Mouse (Mus musculus) cerebellum, adult 18-20 months (tissue): ENCODE results near the gene Taok3.
A peak's percentile ranks its signal among the peaks of the same experiment; 100 is the strongest.
"Not testable (repeated sequence)": the region's sequence is repeated elsewhere in the genome, so short reads cannot be mapped to it uniquely, and the experiment has no call there.

ENCODE experiments used
- DNase-seq, 2 experiments: peaks; one replicate each; pipeline ENCODE4 v3.0.0; 2021

The Taok3 gene

GRCm38 (mm10) chr5:117269395-117269794, 149.5 kb downstream of the Taok3 start:
- no peak for DNase-seq

- DNase-seq: peak; percentile 28 to 44
Observed at GRCm38 (mm10) chr5:117271945-117272344, 152.0 kb downstream of the Taok3 start.

GRCm38 (mm10) chr5:117274817-117275216, 154.9 kb downstream of the Taok3 start:
- DNase-seq: no peak

DNA sequence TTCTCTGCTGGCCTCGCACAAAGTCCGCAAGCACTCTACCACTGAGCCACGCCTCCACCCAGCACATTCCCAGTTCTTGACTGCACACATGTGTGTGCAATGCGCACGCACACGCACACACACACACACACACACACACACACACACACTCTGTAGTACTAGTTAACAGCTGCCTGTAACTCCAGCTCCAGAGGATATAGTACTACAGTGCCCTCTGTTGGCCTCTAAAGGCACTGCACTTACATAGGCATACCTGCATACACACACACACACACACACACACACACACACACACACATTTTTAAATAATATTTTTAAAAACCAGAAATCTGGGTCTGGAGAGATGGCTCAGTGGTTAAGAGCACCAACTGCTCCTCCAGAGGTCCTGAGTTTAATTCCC, 157.9 kb downstream of the Taok3 start:
- DNase-seq: no peak

DNA sequence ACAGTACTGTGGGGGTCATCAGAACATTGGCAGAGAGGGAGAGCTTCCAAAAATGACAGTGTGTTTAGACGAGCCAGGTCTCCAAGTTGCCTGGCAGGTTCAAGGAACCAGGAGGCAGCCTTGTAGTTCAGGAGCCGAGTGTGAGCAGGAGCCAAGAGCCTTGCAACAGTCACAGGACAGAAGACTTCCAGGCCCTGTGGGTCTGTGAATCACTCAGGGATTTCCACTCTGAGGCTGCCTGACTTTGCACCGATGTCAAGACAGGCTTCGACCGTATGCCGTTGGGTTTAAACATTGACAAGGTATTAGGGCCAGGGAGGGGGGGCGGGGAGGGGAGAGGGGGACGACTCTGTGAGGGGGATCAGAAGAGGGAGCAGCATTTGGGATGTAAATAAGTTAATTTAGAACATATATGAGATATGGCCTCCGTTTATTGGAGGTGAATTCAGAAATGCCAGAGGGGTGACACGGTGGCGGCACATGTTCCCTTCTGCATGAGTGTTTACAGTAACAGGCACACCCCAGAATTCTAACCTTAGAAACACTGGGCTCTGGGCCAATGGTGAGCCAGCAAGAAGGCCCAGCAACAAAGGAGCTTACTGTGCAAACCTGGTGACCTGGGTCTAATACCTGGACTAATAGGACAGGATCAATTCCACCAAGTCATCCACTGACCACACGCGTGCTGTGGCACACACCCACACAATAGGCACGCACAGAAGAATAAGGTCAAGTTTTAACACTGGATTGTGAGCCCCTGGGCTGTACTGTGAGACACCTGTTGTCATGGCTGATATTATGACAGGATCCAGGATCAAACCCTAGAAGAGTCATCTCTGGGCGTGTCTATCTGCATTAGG, 159.1 kb downstream of the Taok3 start:
- DNase-seq: no peak

GRCm38 (mm10) chr5:117279669-117280050, 159.7 kb downstream of the Taok3 start:
- DNase-seq: no peak

GRCm38 (mm10) chr5:117281536-117281935, 161.6 kb downstream of the Taok3 start:
- no peak for DNase-seq

GRCm38 (mm10) chr5:117282360-117282759, 162.4 kb downstream of the Taok3 start:
- no peak for DNase-seq

DNA sequence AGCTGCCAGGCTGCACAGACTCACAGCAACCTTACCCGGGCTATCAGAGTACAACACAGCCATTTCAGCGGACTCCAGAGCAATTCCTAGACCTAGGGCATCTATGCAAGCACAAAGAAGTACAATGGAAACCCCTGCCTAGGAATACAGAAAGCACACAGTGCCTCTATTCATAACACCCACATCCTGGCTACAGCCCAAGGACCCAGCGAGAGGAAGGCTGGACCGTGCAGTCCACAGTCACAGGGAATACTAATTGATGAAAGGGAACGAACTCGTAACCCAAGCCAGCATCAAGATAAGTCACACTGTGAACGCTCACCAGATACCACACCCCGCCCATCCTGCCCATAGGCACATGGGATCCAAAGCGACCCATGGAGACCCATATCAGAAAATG, 164.1 kb downstream of the Taok3 start:
- DNase-seq: no peak

DNA sequence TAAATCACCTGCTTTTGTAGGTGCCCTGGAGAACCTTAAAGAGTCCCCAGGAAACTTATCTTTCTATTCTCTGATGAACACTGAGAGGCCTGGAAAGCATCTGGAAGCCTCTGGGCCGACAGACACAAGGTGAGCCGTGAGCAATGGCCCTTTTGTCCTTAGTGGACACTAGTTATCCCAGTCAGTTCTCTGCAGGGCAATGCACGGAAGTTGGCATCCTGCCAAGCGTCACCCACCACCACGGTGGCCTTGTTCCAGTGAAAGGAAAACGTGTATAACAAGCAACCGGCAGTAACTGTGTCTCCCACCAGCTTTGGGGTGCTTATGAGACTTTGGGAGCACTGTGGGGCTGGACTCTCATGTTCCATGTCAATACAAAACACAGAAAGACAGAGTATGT, 164.8 kb downstream of the Taok3 start:
- no peak for DNase-seq

- DNase-seq: no peak
Observed at GRCm38 (mm10) chr5:117285266-117285665, 165.3 kb downstream of the Taok3 start.

DNA sequence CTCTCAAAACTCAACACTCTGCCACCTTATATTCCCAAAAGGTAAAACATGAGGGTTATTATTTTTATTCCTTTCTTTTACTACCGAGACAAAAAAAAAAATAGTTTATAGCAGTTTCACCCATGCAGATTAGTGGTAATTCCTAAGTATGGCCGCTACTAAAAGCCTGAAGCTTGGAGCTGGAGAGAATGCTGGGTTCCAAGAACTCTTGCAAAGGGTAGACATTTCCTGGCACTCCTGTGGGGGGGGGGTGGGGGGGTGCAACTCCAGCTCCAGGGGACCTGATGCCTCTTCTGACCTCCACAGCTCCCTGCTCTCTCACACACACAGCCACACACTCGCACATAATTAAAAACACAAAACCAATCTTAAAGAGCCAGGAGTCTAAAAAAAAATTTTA, 166.4 kb downstream of the Taok3 start:
- no peak for DNase-seq

- peak; percentile 96 to 98 for DNase-seq
Observed at GRCm38 (mm10) chr5:117286831-117287822, 167.2 kb downstream of the Taok3 start, which contains the start of gene Pebp1. Pebp1 (minus strand) TSS chr5:117287625.

GRCm38 (mm10) chr5:117289646-117290045, 169.7 kb downstream of the Taok3 start:
- no peak for DNase-seq

- DNase-seq: no peak
Observed at GRCm38 (mm10) chr5:117290081-117290480, 170.2 kb downstream of the Taok3 start.

GRCm38 (mm10) chr5:117291312-117291711, 171.4 kb downstream of the Taok3 start:
- DNase-seq: no peak

GRCm38 (mm10) chr5:117292547-117292946, 172.6 kb downstream of the Taok3 start:
- no peak for DNase-seq

DNA sequence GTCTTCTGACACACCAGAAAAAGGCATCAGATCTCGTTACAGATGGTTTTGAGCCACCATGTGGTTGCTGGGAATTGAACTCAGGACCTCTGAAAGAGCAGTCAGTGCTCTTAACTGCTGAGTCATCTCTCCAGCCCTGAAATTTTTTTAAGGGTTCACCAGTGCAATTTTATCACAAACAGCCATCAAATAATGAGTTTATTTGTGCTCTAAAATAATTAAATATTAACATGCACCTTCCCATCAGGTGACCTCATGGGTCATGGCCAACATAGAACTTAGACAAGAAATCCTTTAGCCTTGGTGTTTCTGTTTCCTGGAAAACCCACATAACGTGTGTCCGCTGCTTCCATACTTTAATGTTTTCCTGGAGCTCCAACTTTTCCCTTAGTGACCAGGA, 173.8 kb downstream of the Taok3 start:
- DNase-seq: not testable (repeated sequence)

GRCm38 (mm10) chr5:117295011-117295410, 175.1 kb downstream of the Taok3 start:
- DNase-seq: no peak

GRCm38 (mm10) chr5:117302899-117303298, 183.0 kb downstream of the Taok3 start:
- DNase-seq: no peak

DNA sequence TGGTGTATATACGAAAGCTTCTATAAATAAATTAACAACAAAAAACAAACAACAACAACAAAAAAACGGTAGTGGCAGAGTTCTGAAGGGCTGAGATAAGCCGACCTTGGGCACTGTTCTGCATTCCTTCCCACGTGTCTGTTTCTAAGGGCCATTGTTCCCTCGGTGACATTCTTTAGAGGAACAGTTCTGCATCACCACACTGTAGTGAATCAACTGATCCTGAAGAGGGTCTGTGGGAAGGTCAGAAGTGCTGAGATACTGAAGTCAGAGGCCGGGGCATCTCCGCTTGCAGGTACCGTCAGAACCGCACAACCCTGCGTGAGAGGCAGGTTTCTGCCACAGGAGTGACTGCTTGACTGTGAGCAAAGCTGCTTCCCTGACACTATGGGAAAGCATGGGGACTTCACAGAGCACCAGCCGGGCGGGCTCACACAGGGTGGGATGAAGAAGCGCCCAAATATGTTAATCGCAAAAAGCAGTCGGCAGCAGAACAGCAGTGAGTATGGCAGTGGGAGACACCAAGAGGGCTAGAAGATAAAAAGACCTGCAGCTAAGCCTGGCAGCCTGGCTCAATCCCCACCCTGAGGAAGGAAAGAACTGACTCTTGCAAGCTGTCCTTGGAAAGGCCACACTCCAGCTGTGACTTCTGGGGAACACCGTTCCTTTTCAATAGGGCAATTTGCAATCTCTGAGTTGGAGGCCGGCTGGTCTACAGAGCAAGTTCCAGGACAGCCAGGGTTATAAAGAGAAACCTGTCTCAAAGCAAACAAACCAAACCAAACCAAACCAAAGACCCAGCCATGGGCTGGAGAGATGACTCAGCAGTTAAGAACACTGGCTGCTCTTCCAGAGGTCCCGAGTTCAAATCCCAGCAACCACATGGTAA, 184.0 kb downstream of the Taok3 start:
- DNase-seq: no peak

- peak; percentile 75 to 83 for DNase-seq
Observed at GRCm38 (mm10) chr5:117304947-117305346, 185.0 kb downstream of the Taok3 start.
